22 mouse cellular contexts compared by ENCODE assay signal in the genomic region with DNA sequence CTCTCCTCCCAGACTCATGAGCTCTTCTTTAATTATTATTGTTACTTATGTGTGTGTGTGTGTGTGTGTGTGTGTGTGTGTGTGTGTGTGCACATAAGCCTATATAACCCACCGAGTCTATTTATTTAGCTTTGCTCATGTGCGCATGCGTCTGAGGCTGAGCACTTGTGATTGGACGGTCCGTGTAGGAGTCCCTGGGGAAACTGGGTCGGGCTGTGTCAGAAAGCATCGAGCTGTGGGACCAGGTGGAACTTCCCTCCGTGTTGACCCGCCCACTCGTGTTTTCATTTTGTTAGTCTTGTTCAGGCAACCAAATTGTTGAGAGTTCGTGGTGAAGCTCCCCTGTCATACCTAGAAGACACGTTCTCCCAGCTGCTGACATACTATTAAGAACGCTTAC. TPM values are rescaled to one million over a fixed set of nuclear protein-coding genes. Genes with fewer than 3 reads are reported as not detected.
DNase-seq lines count a peak whose midpoint lies in the region; ATAC-seq lines count a peak whose summit lies in the region.
"Had no signal": no experiment of that assay in that cellular context is flagged by ENCODE, and none has a peak within 500 bp of the region (broad histone marks: within the 10 kb centered on the region; RNA-seq: fewer than 3 reads in every experiment).

No protein-coding gene starts in this region.

- WGBS in intestine, embryonic 14.5 days = 88% methylated on average over 13 of the region's 13 CpGs
- WGBS in intestine, embryonic 16.5 days = 92% methylated on average over 13 of the region's 13 CpGs
- 96% methylated on average over 13 of the region's 13 CpGs for WGBS in midbrain, embryonic 10.5 days
- WGBS in midbrain, embryonic 15.5 days = 92% methylated on average over 13 of the region's 13 CpGs

- H3K27ac ChIP-seq in intestine, embryonic 14.5 days (ENCODE audit: low read depth) = no peak overlapping the region; the same call in 1 of the 2 replicates
- H3K27ac ChIP-seq in intestine, embryonic 16.5 days (ENCODE audit: low read length) = no peak overlapping the region
- H3K27ac ChIP-seq in midbrain, embryonic 10.5 days (replicated peaks) = no peak overlapping the region
- H3K27ac ChIP-seq in midbrain, embryonic 15.5 days = no peak overlapping the region
- H3K27ac ChIP-seq: embryonic facial prominence, embryonic 12.5 days; forebrain, embryonic 13.5 days; heart, embryonic 15.5 days; hindbrain, embryonic 14.5 days had no signal

- H3K4me2 ChIP-seq in intestine, embryonic 14.5 days (ENCODE audit: low read length) = no peak overlapping the region
- no peak overlapping the region for H3K4me2 ChIP-seq in intestine, embryonic 16.5 days (ENCODE audit: low read depth, low read length)
- no peak overlapping the region for H3K4me2 ChIP-seq in midbrain, embryonic 15.5 days
- H3K4me2 ChIP-seq: embryonic facial prominence, embryonic 12.5 days; forebrain, embryonic 13.5 days; heart, embryonic 15.5 days; hindbrain, embryonic 14.5 days had no signal

- H3K9me3 ChIP-seq in intestine, embryonic 14.5 days (ENCODE audit: control insufficient read depth, low read length) = no peaks in the 10 kb centered on the region
- H3K9me3 ChIP-seq in intestine, embryonic 16.5 days (ENCODE audit: control insufficient read depth, low read length) = no peaks in the 10 kb centered on the region
- H3K9me3 ChIP-seq in midbrain, embryonic 10.5 days (replicated peaks) = no peaks in the 10 kb centered on the region
- H3K9me3 ChIP-seq in midbrain, embryonic 15.5 days = no peaks in the 10 kb centered on the region
- H3K9me3 ChIP-seq: embryonic facial prominence, embryonic 12.5 days; forebrain, embryonic 13.5 days; heart, embryonic 15.5 days had no signal

- no peak for ATAC-seq in intestine, embryonic 14.5 days (replicated peaks; ENCODE audit: low FRiP score, low TSS enrichment, low read depth)
- ATAC-seq in intestine, embryonic 16.5 days = no peak
- ATAC-seq in midbrain, embryonic 15.5 days (replicated peaks) = no peak
- ATAC-seq: forebrain, embryonic 13.5 days; forebrain, postnatal 0 days; Patski had no signal

- DNase-seq in embryo, embryonic 10 days (ENCODE audit: low spot score) = peak; percentile 3
- no peak for DNase-seq in embryo, embryonic 10.5 days (ENCODE audit: low spot score)
- peak; percentile 43 for DNase-seq in intestine, embryonic 14.5 days (ENCODE audit: low spot score)
- peak; percentile 7 for DNase-seq in midbrain, embryonic 10.5 days (ENCODE audit: low spot score)
- DNase-seq in A20 (ENCODE audit: low read depth, low spot score) = peak; percentile 17
- DNase-seq in left cerebral cortex, adult 18-20 months (ENCODE audit: low spot score in 2 of 2) = no peak
- DNase-seq: adrenal gland, postnatal 25 days; cerebellum, adult 18-20 months; cerebellum, adult 9-11 months; cerebellum, postnatal 36 days; embryo, embryonic 11 days; forebrain, postnatal 0 days; gastrocnemius, postnatal 14 days; heart, postnatal 14 days had no signal

- peaks cover 13% of the 10 kb centered on the region for H3K4me1 ChIP-seq in intestine, embryonic 14.5 days (replicated peaks; ENCODE audit: control insufficient read depth, insufficient read depth, low read length)
- H3K4me1 ChIP-seq in intestine, embryonic 16.5 days (ENCODE audit: control insufficient read depth, insufficient read depth, low read length) = peaks cover 2% of the 10 kb centered on the region; the same call in 1 of the 2 replicates
- peaks cover 13% of the 10 kb centered on the region for H3K4me1 ChIP-seq in midbrain, embryonic 10.5 days
- no peaks in the 10 kb centered on the region for H3K4me1 ChIP-seq in midbrain, embryonic 15.5 days
- H3K4me1 ChIP-seq: forebrain, embryonic 13.5 days had no signal

- H3K4me3 ChIP-seq in intestine, embryonic 14.5 days (ENCODE audit: low read depth, low read length) = no peak overlapping the region
- H3K4me3 ChIP-seq in intestine, embryonic 16.5 days (ENCODE audit: low read length) = no peak overlapping the region
- H3K4me3 ChIP-seq in midbrain, embryonic 10.5 days = no peak overlapping the region
- H3K4me3 ChIP-seq in midbrain, embryonic 15.5 days = no peak overlapping the region
- H3K4me3 ChIP-seq: embryonic facial prominence, embryonic 12.5 days; forebrain, embryonic 13.5 days; heart, embryonic 15.5 days had no signal

- H3K36me3 ChIP-seq in intestine, embryonic 14.5 days (ENCODE audit: control insufficient read depth, insufficient read depth, low read length) = no peaks in the 10 kb centered on the region
- H3K36me3 ChIP-seq in intestine, embryonic 16.5 days (ENCODE audit: control insufficient read depth, insufficient read depth, low read length) = no peaks in the 10 kb centered on the region
- no peaks in the 10 kb centered on the region for H3K36me3 ChIP-seq in midbrain, embryonic 10.5 days
- no peaks in the 10 kb centered on the region for H3K36me3 ChIP-seq in midbrain, embryonic 15.5 days (replicated peaks)
- H3K36me3 ChIP-seq: embryonic facial prominence, embryonic 12.5 days; heart, embryonic 15.5 days had no signal

- no peaks in the 10 kb centered on the region for H3K27me3 ChIP-seq in intestine, embryonic 14.5 days (replicated peaks; ENCODE audit: control insufficient read depth, insufficient read depth, low read length)
- H3K27me3 ChIP-seq in intestine, embryonic 16.5 days (replicated peaks; ENCODE audit: control insufficient read depth, insufficient read depth, low read length) = no peaks in the 10 kb centered on the region
- H3K27me3 ChIP-seq in midbrain, embryonic 10.5 days (ENCODE audit: low read depth, poor library complexity, severe bottlenecking) = no peaks in the 10 kb centered on the region
- H3K27me3 ChIP-seq in midbrain, embryonic 15.5 days (replicated peaks) = no peaks in the 10 kb centered on the region
- H3K27me3 ChIP-seq: embryonic facial prominence, embryonic 12.5 days; forebrain, embryonic 13.5 days; heart, embryonic 15.5 days; Patski had no signal

- H3K9ac ChIP-seq in intestine, embryonic 14.5 days (ENCODE audit: low read length) = no peak overlapping the region
- no peak overlapping the region for H3K9ac ChIP-seq in intestine, embryonic 16.5 days (ENCODE audit: low read depth, low read length)
- no peak overlapping the region for H3K9ac ChIP-seq in midbrain, embryonic 15.5 days
- H3K9ac ChIP-seq: embryonic facial prominence, embryonic 12.5 days; forebrain, embryonic 13.5 days; forebrain, postnatal 0 days; heart, embryonic 15.5 days; hindbrain, embryonic 14.5 days had no signal

RNA-seq across cellular contexts. Expression of a gene that starts 35.3 kb away (rescaled TPM):
- 4.2 and 4.5 TPM in 2 replicates for polyA plus RNA-seq in intestine, embryonic 14.5 days (2014; fragmentation: Nextera tagmentation; extraction: Ambion mirVana)
- polyA plus RNA-seq in intestine, embryonic 16.5 days (2015; fragmentation: Nextera tagmentation; extraction: Ambion mirVana) = 3.0 and 3.2 TPM in 2 replicates
- 0.54 and 1.2 TPM in 2 replicates for polyA plus RNA-seq in midbrain, embryonic 10.5 days (2016; fragmentation: Nextera tagmentation; extraction: Ambion mirVana)
- 0.47 and 0.71 TPM in 2 replicates for polyA plus RNA-seq in midbrain, embryonic 15.5 days (2015; fragmentation: Nextera tagmentation; extraction: Ambion mirVana)
- total RNA-seq in left cerebral cortex, adult 18-20 months (2021) = 1 to 10 TPM; 2.3 to 3.0 TPM
- total RNA-seq: forebrain, postnatal 0 days; hematopoietic stem cell, adult 5-6 weeks had no signal
- polyA plus RNA-seq: Patski had no signal

Comparison
In these comparisons a context has a peak if more than half of its experiments do, and no peak if none do; other contexts are left out.
1. DNase-seq: peak in embryo, embryonic 10 days (single experiment), intestine, embryonic 14.5 days (single experiment), midbrain, embryonic 10.5 days (single experiment) and A20 (single experiment); none in embryo, embryonic 10.5 days (single experiment) and left cerebral cortex, adult 18-20 months (0 of 2).